Mouse (Mus musculus): ENCODE data around the gene Mospd3. TPM values are rescaled to one million over a fixed set of nuclear protein-coding genes. Genes with fewer than 3 reads are reported as not detected.

Gene Mospd3
- polyA plus RNA-seq, 1 experiment from 2014 or later, result 19.8 TPM

GRCm38 (mm10) chr5:137561556-137561955, 39.3 kb downstream of the Mospd3 start:
- Histone ChIP-seq H3K27ac (ENCODE audit: low read depth, low read length) (no peak overlapping the region), H3K4me3 (ENCODE audit: low read depth, low read length) (no peak overlapping the region), H3K9ac (ENCODE audit: low read length) (no peak overlapping the region), H3K27me3 (ENCODE audit: control insufficient read depth, insufficient read depth, low read length) (no peaks in the 10 kb centered on the region), H3K4me1 (ENCODE audit: control insufficient read depth, insufficient read depth, low read length) (no peaks in the 10 kb centered on the region), H3K9me3 (ENCODE audit: control insufficient read depth, low read length) (no peaks in the 10 kb centered on the region), H3K36me3 (ENCODE audit: control insufficient read depth, insufficient read depth, low read length) (no peaks in the 10 kb centered on the region), H3K4me2 (no peak overlapping the region)
- no peak for DNase-seq (ENCODE audit: low spot score, missing footprints)
- WGBS, result 67% methylated on average over 6 of the region's 6 CpGs
- ATAC-seq (ENCODE audit: low FRiP score), result no peak

- Histone ChIP-seq H3K27me3 (ENCODE audit: control insufficient read depth, insufficient read depth, low read length) (no peaks in the 10 kb centered on the region), H3K36me3 (ENCODE audit: control insufficient read depth, insufficient read depth, low read length) (no peaks in the 10 kb centered on the region), H3K4me3 (ENCODE audit: low read depth, low read length) (peak overlapping the region; percentile 33), H3K4me1 (ENCODE audit: control insufficient read depth, insufficient read depth, low read length) (no peaks in the 10 kb centered on the region), H3K9ac (ENCODE audit: low read length) (peak overlapping the region; percentile 49), H3K9me3 (ENCODE audit: control insufficient read depth, low read length) (no peaks in the 10 kb centered on the region), H3K4me2 (peak overlapping the region; percentile 39), H3K27ac (ENCODE audit: low read depth, low read length) (no peak overlapping the region)
- WGBS, result 51% methylated on average over 11 of the region's 11 CpGs
- no peak for DNase-seq (ENCODE audit: low spot score, missing footprints)
- peak; percentile 30; the same call in 1 of the 2 replicates for ATAC-seq (ENCODE audit: low FRiP score)
These were observed 47.0 kb downstream of the Mospd3 start for GRCm38 (mm10) chr5:137553898-137554297.

GRCm38 (mm10) chr5:137553411-137553837, 47.4 kb downstream of the Mospd3 start, which contains the start of gene Actl6b:
Actl6b (plus strand) TSS chr5:137553517.
- 2% methylated on average over 37 of the region's 37 CpGs for WGBS
- peak; percentile 94 for ATAC-seq (ENCODE audit: low FRiP score)
- Histone ChIP-seq H3K4me3 (ENCODE audit: low read depth, low read length) (peak within 1 kb of the TSS; percentile 33), H3K9me3 (ENCODE audit: control insufficient read depth, low read length) (no peaks in the 10 kb centered on the region), H3K4me2 (peak within 1 kb of the TSS; percentile 39), H3K27me3 (ENCODE audit: control insufficient read depth, insufficient read depth, low read length) (no peaks in the 10 kb centered on the region), H3K27ac (ENCODE audit: low read depth, low read length) (no peak within 1 kb of the TSS), H3K36me3 (ENCODE audit: control insufficient read depth, insufficient read depth, low read length) (no peaks in the 10 kb centered on the region), H3K4me1 (ENCODE audit: control insufficient read depth, insufficient read depth, low read length) (no peaks in the 10 kb centered on the region), H3K9ac (ENCODE audit: low read length) (peak within 1 kb of the TSS; percentile 49)
- peak; percentile 97 for DNase-seq (ENCODE audit: low spot score, missing footprints)

GRCm38 (mm10) chr5:137553000-137553399, 47.9 kb downstream of the Mospd3 start:
- no peaks in the 10 kb centered on the region for H3K9me3 ChIP-seq (ENCODE audit: control insufficient read depth, low read length)

GRCm38 (mm10) chr5:137551119-137551518, 49.7 kb downstream of the Mospd3 start:
- no peak overlapping the region for H3K9ac ChIP-seq (ENCODE audit: low read length)
- H3K4me3 ChIP-seq (ENCODE audit: low read depth, low read length), result no peak overlapping the region
- no peaks in the 10 kb centered on the region for H3K9me3 ChIP-seq (ENCODE audit: control insufficient read depth, low read length)
- H3K4me2 ChIP-seq, result no peak overlapping the region
- ATAC-seq (ENCODE audit: low FRiP score), result no peak
- no peaks in the 10 kb centered on the region for H3K4me1 ChIP-seq (ENCODE audit: control insufficient read depth, insufficient read depth, low read length)
- H3K27me3 ChIP-seq (ENCODE audit: control insufficient read depth, insufficient read depth, low read length), result no peaks in the 10 kb centered on the region
- no peaks in the 10 kb centered on the region for H3K36me3 ChIP-seq (ENCODE audit: control insufficient read depth, insufficient read depth, low read length)
- no peak overlapping the region for H3K27ac ChIP-seq (ENCODE audit: low read depth, low read length)
- DNase-seq (ENCODE audit: low spot score, missing footprints), result no peak
- 67% methylated on average over 5 of the region's 5 CpGs for WGBS

More at GRCm38 (mm10) chr5:137553000-137553399, 47.9 kb downstream of the Mospd3 start:
- no peaks in the 10 kb centered on the region for H3K4me1 ChIP-seq (ENCODE audit: control insufficient read depth, insufficient read depth, low read length)
- no peak overlapping the region for H3K27ac ChIP-seq (ENCODE audit: low read depth, low read length)
- H3K27me3 ChIP-seq (ENCODE audit: control insufficient read depth, insufficient read depth, low read length), result no peaks in the 10 kb centered on the region
- no peak for DNase-seq (ENCODE audit: low spot score, missing footprints)
- 26% methylated on average over 6 of the region's 6 CpGs for WGBS
- H3K9ac ChIP-seq (ENCODE audit: low read length), result no peak overlapping the region
- peak overlapping the region; percentile 33; the same call in 1 of the 2 replicates for H3K4me3 ChIP-seq (ENCODE audit: low read depth, low read length)
- no peaks in the 10 kb centered on the region for H3K36me3 ChIP-seq (ENCODE audit: control insufficient read depth, insufficient read depth, low read length)
- H3K4me2 ChIP-seq, result peak overlapping the region; percentile 39
- ATAC-seq (ENCODE audit: low FRiP score), result no peak

- Histone ChIP-seq H3K27me3 (ENCODE audit: control insufficient read depth, insufficient read depth, low read length) (no peaks in the 10 kb centered on the region), H3K36me3 (ENCODE audit: control insufficient read depth, insufficient read depth, low read length) (no peaks in the 10 kb centered on the region), H3K4me2 (no peak overlapping the region), H3K4me3 (ENCODE audit: low read depth, low read length) (no peak overlapping the region), H3K9me3 (ENCODE audit: control insufficient read depth, low read length) (no peaks in the 10 kb centered on the region), H3K27ac (ENCODE audit: low read depth, low read length) (no peak overlapping the region), H3K9ac (ENCODE audit: low read length) (no peak overlapping the region), H3K4me1 (ENCODE audit: control insufficient read depth, insufficient read depth, low read length) (no peaks in the 10 kb centered on the region)
- ATAC-seq (ENCODE audit: low FRiP score) (no peak), DNase-seq (ENCODE audit: low spot score, missing footprints) (no peak)
- WGBS, result 90% methylated on average over 2 of the region's 2 CpGs
These were observed 51.0 kb downstream of the Mospd3 start for GRCm38 (mm10) chr5:137549840-137550239.

Other genes starting within 250 kb of the Mospd3 start
- 0.03 TPM in 2 replicates for gene Zan, start 124.0 kb downstream of the Mospd3 start, polyA plus RNA-seq (2014; fragmentation: Nextera tagmentation; extraction: Ambion mirVana)
- gene Pop7, start 98.5 kb downstream of the Mospd3 start, polyA plus RNA-seq (2014; fragmentation: Nextera tagmentation; extraction: Ambion mirVana), result 54.8 and 57.4 TPM in 2 replicates
- gene Gigyf1, start 82.5 kb downstream of the Mospd3 start, polyA plus RNA-seq (2014; fragmentation: Nextera tagmentation; extraction: Ambion mirVana), result 10.5 and 10.6 TPM in 2 replicates
- 0.72 and 1.4 TPM in 2 replicates for gene Epo, start 67.8 kb downstream of the Mospd3 start, polyA plus RNA-seq (2014; fragmentation: Nextera tagmentation; extraction: Ambion mirVana)
- 432 and 501 TPM in 2 replicates for gene Gnb2, start 67.5 kb downstream of the Mospd3 start, polyA plus RNA-seq (2014; fragmentation: Nextera tagmentation; extraction: Ambion mirVana)
- 30.6 and 31.1 TPM in 2 replicates for gene Actl6b, start 47.5 kb downstream of the Mospd3 start, polyA plus RNA-seq (2014; fragmentation: Nextera tagmentation; extraction: Ambion mirVana)
- 2.0 and 2.1 TPM in 2 replicates for gene Tfr2, start 31.2 kb downstream of the Mospd3 start, polyA plus RNA-seq (2014; fragmentation: Nextera tagmentation; extraction: Ambion mirVana)
- gene Pcolce, start 12.7 kb upstream of the Mospd3 start, polyA plus RNA-seq (2014; fragmentation: Nextera tagmentation; extraction: Ambion mirVana), result 58.8 and 61.4 TPM in 2 replicates
- gene Fbxo24, start 27.9 kb upstream of the Mospd3 start, polyA plus RNA-seq (2014; fragmentation: Nextera tagmentation; extraction: Ambion mirVana), result 0.10 and 0.16 TPM in 2 replicates
- gene Lrch4, start 28.1 kb upstream of the Mospd3 start, polyA plus RNA-seq (2014; fragmentation: Nextera tagmentation; extraction: Ambion mirVana), result 27.3 and 28.3 TPM in 2 replicates
- gene Gm20605, start 28.1 kb upstream of the Mospd3 start, polyA plus RNA-seq (2014; fragmentation: Nextera tagmentation; extraction: Ambion mirVana), result 4.5 and 5.8 TPM in 2 replicates
- gene Sap25, start 40.3 kb upstream of the Mospd3 start, polyA plus RNA-seq (2014; fragmentation: Nextera tagmentation; extraction: Ambion mirVana), result 4.5 and 6.8 TPM in 2 replicates
- gene Irs3, start 44.7 kb upstream of the Mospd3 start, polyA plus RNA-seq (2014; fragmentation: Nextera tagmentation; extraction: Ambion mirVana), result 0.19 and 0.34 TPM in 2 replicates
- gene Agfg2, start 83.7 kb upstream of the Mospd3 start, polyA plus RNA-seq (2014; fragmentation: Nextera tagmentation; extraction: Ambion mirVana), result 13.6 and 14.9 TPM in 2 replicates
- 4.8 TPM in 2 replicates for gene Nyap1, start 140.5 kb upstream of the Mospd3 start, polyA plus RNA-seq (2014; fragmentation: Nextera tagmentation; extraction: Ambion mirVana)
- 47.0 and 62.9 TPM in 2 replicates for gene Tsc22d4, start 144.7 kb upstream of the Mospd3 start, polyA plus RNA-seq (2014; fragmentation: Nextera tagmentation; extraction: Ambion mirVana)
- gene Ppp1r35, start 177.8 kb upstream of the Mospd3 start, polyA plus RNA-seq (2014; fragmentation: Nextera tagmentation; extraction: Ambion mirVana), result 73.3 and 83.1 TPM in 2 replicates
- 11.4 and 11.5 TPM in 2 replicates for gene Mepce, start 186.6 kb upstream of the Mospd3 start, polyA plus RNA-seq (2014; fragmentation: Nextera tagmentation; extraction: Ambion mirVana)
- 11.4 and 14.8 TPM in 2 replicates for gene Zcwpw1, start 186.7 kb upstream of the Mospd3 start, polyA plus RNA-seq (2014; fragmentation: Nextera tagmentation; extraction: Ambion mirVana)
- gene Pilra, start 235.2 kb upstream of the Mospd3 start, polyA plus RNA-seq (2014; fragmentation: Nextera tagmentation; extraction: Ambion mirVana), result 0.18 and 0.72 TPM in 2 replicates

All from midbrain, embryonic 11.5 days (tissue).